Mouse (Mus musculus) mesoderm, embryonic 11.5 days (tissue): ENCODE results near the gene Polr3gl.

Source experiments
- DNase-seq: peaks from one replicate; pipeline ENCODE4 v3.0.0-alpha.2; 2012; ENCODE audit warnings: low read depth, low spot score

Polr3gl gene

DNA sequence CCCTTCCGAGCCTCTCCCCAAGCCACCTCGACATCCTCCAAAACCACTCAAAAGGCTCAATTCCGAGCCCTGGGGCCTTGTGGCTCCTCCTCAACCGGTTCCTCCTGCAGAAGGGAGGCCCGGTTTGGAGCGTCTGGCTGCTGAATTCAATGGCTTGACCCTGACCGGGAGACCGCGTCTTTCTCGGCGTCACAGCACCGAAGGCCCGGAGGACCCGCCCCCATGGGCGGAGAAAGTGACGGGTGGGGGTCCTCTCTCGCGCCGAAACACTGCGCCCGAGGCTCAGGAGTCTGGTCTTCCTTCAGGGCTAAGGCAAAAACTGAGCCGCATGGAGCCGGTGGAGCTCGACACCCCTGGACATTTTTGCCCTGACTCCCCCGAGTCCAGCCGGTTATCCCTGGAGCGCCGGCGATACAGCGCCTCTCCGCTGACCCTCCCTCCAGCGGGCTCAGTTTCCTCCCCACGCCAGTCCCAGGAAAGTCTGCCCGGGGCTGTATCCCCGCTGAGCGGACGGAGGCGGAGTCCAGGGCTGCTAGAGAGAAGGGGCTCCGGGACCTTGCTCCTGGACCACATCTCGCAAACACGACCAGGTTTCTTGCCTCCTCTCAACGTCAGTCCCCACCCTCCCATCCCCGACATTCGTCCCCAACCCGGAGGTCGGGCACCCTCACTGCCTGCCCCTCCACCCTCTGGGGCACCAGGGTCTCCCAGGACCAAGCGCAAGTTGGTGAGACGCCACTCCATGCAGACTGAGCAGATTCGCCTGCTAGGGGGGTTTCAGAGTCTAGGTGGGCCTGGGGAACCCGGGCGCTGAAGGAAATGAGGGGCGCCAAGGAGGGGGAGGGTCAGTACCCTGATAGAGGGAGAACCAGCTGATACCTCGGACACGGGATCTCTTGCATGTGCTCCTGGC lies 4.4 kb upstream of the Polr3gl start:
- DNase-seq, result peak; percentile 73

- peak; percentile 47 for DNase-seq
These were observed 3.5 kb upstream of the Polr3gl start for GRCm38 (mm10) chr3:96597435-96597891.

GRCm38 (mm10) chr3:96596855-96597254 lies 2.9 kb upstream of the Polr3gl start:
- no peak for DNase-seq

GRCm38 (mm10) chr3:96596228-96596707 lies 2.3 kb upstream of the Polr3gl start, which contains the start of gene Ankrd34a:
Gene Ankrd34a, plus strand, starts transcription at chr3:96596636.
- DNase-seq, result no peak

DNA sequence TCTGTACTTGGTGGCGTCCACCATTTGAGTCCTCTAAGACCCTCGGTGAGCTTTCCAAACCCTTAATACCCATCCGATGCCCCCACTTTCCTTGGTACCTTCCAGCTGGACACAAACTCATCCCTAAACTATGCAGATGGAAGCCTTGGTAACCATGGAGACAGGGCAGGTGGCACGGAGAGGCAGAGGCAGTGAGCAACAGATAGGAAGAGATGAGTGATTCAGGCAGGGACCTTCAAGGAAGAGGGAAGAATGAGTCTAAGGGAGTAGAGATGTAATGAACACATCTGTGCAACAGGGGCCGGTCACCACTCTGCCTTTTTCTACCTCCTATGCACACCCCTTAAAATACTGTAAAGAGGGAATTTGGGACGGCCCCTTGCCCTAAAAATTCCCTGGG lies 1.7 kb upstream of the Polr3gl start:
- DNase-seq, result no peak

GRCm38 (mm10) chr3:96594851-96595250 lies 870 bp upstream of the Polr3gl start:
- DNase-seq, result no peak

GRCm38 (mm10) chr3:96593374-96593773 lies 607 bp downstream of the Polr3gl start:
- DNase-seq, result no peak

- DNase-seq, result no peak
These were observed 3.3 kb downstream of the Polr3gl start for GRCm38 (mm10) chr3:96590657-96591056.

- no peak for DNase-seq
These were observed 10.6 kb downstream of the Polr3gl start for GRCm38 (mm10) chr3:96583386-96583785.

DNA sequence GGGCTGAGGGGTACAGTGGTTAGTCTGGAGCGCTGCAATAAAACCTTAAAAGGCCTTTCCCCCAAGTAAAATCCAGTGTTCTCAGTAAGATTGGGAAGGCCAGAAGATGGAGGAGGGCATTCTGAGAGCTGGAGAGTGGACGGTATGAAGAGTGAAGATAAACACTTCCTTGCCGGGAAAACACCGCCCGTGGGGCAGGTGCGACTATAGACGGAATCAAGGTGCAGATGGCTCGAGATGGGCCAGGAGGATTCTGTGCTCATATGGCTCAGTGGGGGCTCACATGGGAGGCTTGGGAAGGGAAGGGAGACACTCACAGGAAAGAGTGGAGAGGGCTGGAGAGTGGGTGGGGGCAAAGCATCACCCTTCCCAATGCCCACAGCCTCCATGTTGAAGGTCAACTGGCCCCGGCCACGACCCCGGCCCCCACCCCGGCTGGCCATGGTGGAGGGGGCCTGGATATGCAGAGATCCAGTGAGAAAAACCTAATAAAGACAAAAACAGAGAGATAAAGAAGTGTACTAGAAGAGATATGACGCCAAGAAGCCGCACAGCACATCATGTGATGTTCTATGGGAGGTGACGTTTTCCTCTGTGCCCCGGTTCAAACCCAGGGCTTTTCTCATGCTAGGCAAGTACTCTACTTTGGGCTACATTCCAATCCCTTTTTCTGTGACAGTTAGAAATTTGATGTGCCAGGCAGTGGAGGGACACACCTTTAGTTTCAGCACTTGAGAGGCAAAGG lies 12.0 kb downstream of the Polr3gl start:
- no peak for DNase-seq

DNA sequence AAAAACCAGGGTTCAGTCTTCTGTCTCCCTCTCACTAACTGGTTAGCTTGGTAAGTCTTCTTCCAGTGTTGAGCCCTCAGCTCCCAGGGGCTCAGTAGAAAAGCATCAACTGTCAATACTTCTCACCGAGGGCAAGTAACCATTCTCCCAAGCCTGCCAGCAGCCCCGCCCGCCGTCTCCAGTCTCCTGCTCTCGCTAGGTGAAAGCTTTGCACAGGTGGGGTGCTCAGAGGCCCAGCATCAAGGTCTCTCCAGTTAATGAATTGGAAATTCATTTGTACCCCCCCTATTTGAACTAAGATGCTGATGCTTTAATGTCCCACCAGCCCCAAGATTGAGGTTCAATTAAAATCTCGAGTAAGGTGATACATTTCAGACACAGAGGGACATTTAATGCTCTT lies 12.8 kb downstream of the Polr3gl start:
- no peak for DNase-seq

GRCm38 (mm10) chr3:96579885-96580454 lies 14.0 kb downstream of the Polr3gl start:
- peak; percentile 93 for DNase-seq

DNA sequence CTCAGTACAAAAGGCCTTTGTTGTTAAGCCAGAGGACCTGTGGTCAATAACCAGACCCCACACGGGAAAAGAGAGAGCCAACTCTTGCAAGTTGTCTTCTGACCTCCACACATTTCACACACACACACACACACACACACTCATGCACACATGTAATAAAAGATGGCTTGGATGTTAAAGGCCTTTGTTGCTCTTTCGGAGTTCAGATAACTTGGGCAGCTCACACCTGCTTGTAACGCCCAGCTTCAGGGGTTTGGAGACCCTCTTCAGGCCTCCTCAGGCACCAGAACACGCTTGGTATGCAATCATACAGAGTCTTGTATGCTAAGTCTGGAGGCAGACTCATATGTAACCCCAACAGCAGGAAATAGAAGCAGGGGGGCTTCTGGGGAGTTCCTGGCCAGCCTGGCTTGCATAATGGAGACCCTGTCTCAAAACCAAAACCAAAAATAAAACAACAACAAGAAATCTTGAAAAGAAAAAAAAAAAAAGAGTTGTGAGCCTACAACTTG lies 14.7 kb downstream of the Polr3gl start:
- no peak for DNase-seq

DNA sequence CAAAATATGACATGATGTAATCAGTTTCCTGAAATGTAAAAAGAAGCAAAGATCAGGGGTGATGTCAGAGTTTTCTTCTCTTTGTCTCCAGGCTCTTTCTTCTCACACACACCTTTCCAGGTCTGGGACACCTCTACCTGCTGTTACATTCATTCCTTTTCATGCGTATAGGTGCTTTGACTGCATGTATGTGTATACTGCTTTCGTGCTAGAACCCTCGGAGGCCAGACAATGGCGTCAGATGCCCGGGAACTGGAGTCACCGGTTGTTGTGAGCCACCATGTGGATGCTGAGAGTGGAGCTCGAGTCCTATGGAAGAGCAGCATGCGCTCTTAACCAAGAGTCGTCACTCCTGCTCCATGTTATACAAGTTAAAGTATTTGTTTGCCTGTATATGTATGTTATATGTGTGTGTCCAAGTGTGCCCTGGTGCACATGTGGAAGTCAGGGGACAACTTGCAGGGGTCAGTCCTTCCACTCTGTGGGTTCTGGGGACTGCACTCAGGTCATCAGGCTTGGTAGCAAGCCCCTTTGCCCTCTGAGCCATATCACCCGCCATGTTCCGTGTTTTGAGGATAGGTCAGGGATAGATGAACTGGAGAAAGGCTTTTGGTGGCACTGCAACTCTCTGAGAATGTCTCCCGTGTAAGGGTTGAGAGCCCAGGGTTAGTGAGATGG lies 15.3 kb downstream of the Polr3gl start:
- DNase-seq, result no peak

DNA sequence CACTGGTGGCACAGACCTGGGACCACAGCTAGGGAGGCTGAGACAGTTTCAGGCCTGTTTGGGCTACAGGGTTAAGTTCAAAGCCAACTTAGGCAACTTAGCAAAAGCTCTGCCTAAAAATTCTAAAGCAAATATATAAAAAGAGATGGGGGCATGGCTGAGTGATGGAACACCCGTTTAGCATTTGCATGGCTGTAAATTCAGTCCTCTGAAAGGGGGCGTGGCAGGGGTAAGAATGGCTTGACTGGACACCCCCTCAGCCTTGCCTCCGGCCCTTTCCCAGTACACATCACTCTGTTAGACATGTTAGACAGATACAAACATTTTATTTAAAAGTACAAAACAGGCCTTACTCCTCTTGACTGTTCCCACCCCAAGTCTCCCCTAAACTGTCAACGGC lies 16.4 kb downstream of the Polr3gl start:
- DNase-seq, result no peak

DNA sequence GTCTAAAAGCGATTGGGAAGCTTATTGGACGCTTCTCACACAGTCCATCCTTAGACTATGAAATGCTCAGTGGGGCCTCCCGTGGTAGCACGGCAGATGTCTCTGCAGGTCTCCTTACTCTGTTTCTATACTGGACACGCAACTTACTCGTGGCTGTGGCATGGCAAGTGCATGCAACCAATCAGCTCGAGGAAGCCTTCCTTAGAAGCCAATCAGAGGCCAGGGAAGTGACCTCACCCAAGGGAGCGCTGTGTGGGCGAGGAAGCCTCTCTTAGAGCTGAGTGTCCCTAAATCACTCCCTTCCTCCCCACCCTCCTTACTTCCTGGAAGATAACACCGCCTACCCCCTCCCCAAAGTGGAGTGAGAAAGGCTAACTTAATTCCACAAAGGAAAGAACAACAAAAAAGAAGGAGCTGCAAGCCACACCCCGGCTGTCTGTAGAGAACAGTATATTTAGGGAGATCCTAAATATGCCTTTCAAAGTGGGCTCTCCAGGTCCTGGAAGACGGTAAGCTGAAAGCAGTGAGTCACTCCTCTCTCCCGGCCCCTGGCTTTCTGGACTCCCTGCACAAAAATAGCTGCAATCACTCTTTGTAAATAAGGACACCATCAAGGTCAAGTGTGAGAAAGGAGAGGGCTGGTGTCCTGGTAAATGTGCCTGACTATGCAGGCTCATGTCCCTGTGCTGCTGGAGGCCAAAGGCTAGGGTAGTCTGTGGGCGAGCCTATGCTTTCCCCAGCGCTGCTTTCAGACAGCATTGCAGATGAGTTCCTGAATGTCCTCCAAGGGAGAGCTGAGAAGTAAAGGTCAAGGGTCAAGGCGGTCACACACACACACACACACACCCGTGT lies 17.1 kb downstream of the Polr3gl start, which contains the start of gene Gm16253:
TSS of gene Gm16253 (plus strand) at position 295 of the 852 bp plus-strand sequence.
- DNase-seq, result peak; percentile 94

- DNase-seq, result peak; percentile 67
These were observed 17.8 kb downstream of the Polr3gl start for GRCm38 (mm10) chr3:96576005-96576658.

GRCm38 (mm10) chr3:96575272-96575984 lies 18.6 kb downstream of the Polr3gl start:
- DNase-seq, result no peak
